Mouse (Mus musculus) olfactory bulb, adult 2 months (tissue): ENCODE data around the gene Myo18b. TPM values are rescaled to one million over a fixed set of nuclear protein-coding genes. Genes with fewer than 3 reads are reported as not detected.

ENCODE experiments used
- H3K27ac ChIP-seq: fragments of 200-500 bp; 2 replicates; pipeline ENCODE4 v1.5.1; 2012; ENCODE audit warnings: low read depth, low read length; ENCODE audit not compliant: insufficient read depth
- H3K4me1 ChIP-seq: fragments of 200-500 bp; 2 replicates; pipeline ENCODE4 v1.6.1; 2012; ENCODE audit warnings: low read length; ENCODE audit not compliant: control insufficient read depth, insufficient read depth
- H3K4me3 ChIP-seq: fragments of 200-500 bp; 2 replicates; pipeline ENCODE4 v1.5.1; 2012; ENCODE audit warnings: mild to moderate bottlenecking, low read depth, low read length, moderate library complexity; ENCODE audit not compliant: insufficient read depth
- CTCF ChIP-seq: fragments of 200-500 bp; IDR thresholded peaks from 2 replicates; pipeline ENCODE4 v1.5.1; 2012; ENCODE audit warnings: low read depth, mild to moderate bottlenecking, low read length, moderate library complexity; ENCODE audit not compliant: insufficient read depth
- POLR2A ChIP-seq: fragments of 200-500 bp; IDR thresholded peaks from 2 replicates; pipeline ENCODE4 v1.6.1; 2012; ENCODE audit warnings: mild to moderate bottlenecking, low read depth, low read length, moderate library complexity; ENCODE audit not compliant: insufficient read depth
- WGBS: fragments of 180-500 bp; shearing (Covaris S2); methylation state at CpG from one replicate; pipeline ENCODE4 v1.1.7; 2018; 5-methylcytosine and 5-hydroxymethylcytosine counted together
- polyA plus RNA-seq: library from polyadenylated mRNA; stranded (reverse); fragments of >200 nt; gene quantifications from 2 replicates; pipeline ENCODE4 v1.2.4, GENCODE M21; 2012; ENCODE audit warnings: low replicate concordance; ENCODE audit not compliant: missing spikeins, insufficient read depth, insufficient read length

Gene Myo18b
- polyA plus RNA-seq, 1 experiment = not detected

- 32% methylated on average over 12 of the region's 12 CpGs for WGBS
- peaks cover 17% of the 10 kb centered on the region for H3K4me1 ChIP-seq
- no peak overlapping the region for H3K4me3 ChIP-seq
- H3K27ac ChIP-seq = no peak overlapping the region
- TF ChIP-seq POLR2A (no peak), CTCF (no peak)
Measured at GRCm38 (mm10) chr5:112859379-112860035, 36.7 kb downstream of the Myo18b start.

- no peak for TF ChIP-seq POLR2A
- no peak for TF ChIP-seq CTCF
- peaks cover 66% of the 10 kb centered on the region for H3K4me1 ChIP-seq
- WGBS = 19% methylated on average over 8 of the region's 8 CpGs
- H3K4me3 ChIP-seq = no peak overlapping the region
- peak overlapping the region; percentile 70 for H3K27ac ChIP-seq
Measured at GRCm38 (mm10) chr5:112853179-112853578, 43.0 kb downstream of the Myo18b start.

GRCm38 (mm10) chr5:112851389-112851788 is 44.8 kb downstream of the Myo18b start:
- Histone ChIP-seq H3K27ac (peak overlapping the region; percentile 70), H3K4me3 (no peak overlapping the region), H3K4me1 (peaks cover 71% of the 10 kb centered on the region)
- WGBS = 9% methylated on average over 5 of the region's 5 CpGs
- TF ChIP-seq POLR2A = no peak
- no peak for TF ChIP-seq CTCF

GRCm38 (mm10) chr5:112848586-112849280 is 47.4 kb downstream of the Myo18b start:
- WGBS = 21% methylated on average over 16 of the region's 16 CpGs
- H3K27ac ChIP-seq = no peak overlapping the region
- peaks cover 57% of the 10 kb centered on the region for H3K4me1 ChIP-seq
- H3K4me3 ChIP-seq = no peak overlapping the region
- TF ChIP-seq POLR2A (no peak), CTCF (peak; percentile 60; the same call in 1 of the 2 replicates)

- Histone ChIP-seq H3K4me1 (peaks cover 50% of the 10 kb centered on the region), H3K27ac (no peak overlapping the region), H3K4me3 (no peak overlapping the region)
- TF ChIP-seq CTCF (no peak), POLR2A (no peak)
- 34% methylated on average over 24 of the region's 25 CpGs for WGBS
Measured at GRCm38 (mm10) chr5:112847985-112848542, 48.1 kb downstream of the Myo18b start.

GRCm38 (mm10) chr5:112846146-112846545 is 50.0 kb downstream of the Myo18b start:
- TF ChIP-seq POLR2A (no peak), CTCF (no peak)
- Histone ChIP-seq H3K4me3 (no peak overlapping the region), H3K4me1 (peaks cover 34% of the 10 kb centered on the region), H3K27ac (no peak overlapping the region)
- WGBS = 90% methylated on average over 11 of the region's 11 CpGs

GRCm38 (mm10) chr5:112844460-112844859 is 51.7 kb downstream of the Myo18b start:
- H3K4me1 ChIP-seq = peaks cover 17% of the 10 kb centered on the region
- no peak for TF ChIP-seq POLR2A
- no peak for TF ChIP-seq CTCF
- no peak overlapping the region for H3K4me3 ChIP-seq
- H3K27ac ChIP-seq = no peak overlapping the region
- WGBS = 77% methylated on average over 3 of the region's 3 CpGs

GRCm38 (mm10) chr5:112843676-112844257 is 52.4 kb downstream of the Myo18b start:
- 56% methylated on average over 6 of the region's 6 CpGs for WGBS
- TF ChIP-seq POLR2A (no peak), CTCF (no peak)
- Histone ChIP-seq H3K27ac (no peak overlapping the region), H3K4me1 (peaks cover 12% of the 10 kb centered on the region), H3K4me3 (no peak overlapping the region)

GRCm38 (mm10) chr5:112842696-112843095 is 53.5 kb downstream of the Myo18b start:
- TF ChIP-seq POLR2A (no peak), CTCF (no peak)
- 91% methylated on average over 5 of the region's 5 CpGs for WGBS
- H3K4me1 ChIP-seq = peaks cover 2% of the 10 kb centered on the region; the same call in 1 of the 2 replicates
- H3K27ac ChIP-seq = no peak overlapping the region
- H3K4me3 ChIP-seq = no peak overlapping the region
